Mouse (Mus musculus) small intestine, adult 2 months (tissue): ENCODE data around the gene Plce1. TPM values are rescaled to one million over a fixed set of nuclear protein-coding genes. Genes with fewer than 3 reads are reported as not detected.

Experiments used
- H3K27ac ChIP-seq: fragments of 200-500 bp; 2 replicates; pipeline ENCODE4 v1.5.1; 2012; ENCODE audit warnings: low read depth, low read length, control low read depth, inconsistent platforms; ENCODE audit not compliant: insufficient read depth
- H3K27me3 ChIP-seq: fragments of 200-500 bp; 2 replicates; pipeline ENCODE4 v1.6.1; 2012; ENCODE audit warnings: mild to moderate bottlenecking, moderate library complexity, low read length, inconsistent platforms; ENCODE audit not compliant: control insufficient read depth, insufficient read depth
- H3K36me3 ChIP-seq: fragments of 200-500 bp; 2 replicates; pipeline ENCODE4 v1.6.1; 2012; ENCODE audit warnings: mild to moderate bottlenecking, low read length, control low read depth, inconsistent platforms; ENCODE audit not compliant: control insufficient read depth, insufficient read depth
- H3K4me1 ChIP-seq: fragments of 200-500 bp; 2 replicates; pipeline ENCODE4 v1.6.1; 2012; ENCODE audit warnings: low read length, inconsistent platforms, mixed read lengths; ENCODE audit not compliant: control insufficient read depth, insufficient read depth, insufficient read length
- H3K4me3 ChIP-seq: fragments of 200-500 bp; 2 replicates; pipeline ENCODE4 v1.5.1; 2012; ENCODE audit warnings: low read depth, mild to moderate bottlenecking, control low read depth, inconsistent platforms, low read length, moderate library complexity
- CTCF ChIP-seq: fragments of 200-500 bp; IDR thresholded peaks from 2 replicates; pipeline ENCODE4 v1.5.1; 2012; ENCODE audit warnings: low read depth, mild to moderate bottlenecking, control low read depth, inconsistent platforms, low read length, moderate library complexity, mixed read lengths; ENCODE audit not compliant: insufficient replicate concordance, insufficient read length; ENCODE audit errors: extremely low read depth
- POLR2A ChIP-seq: fragments of 200-500 bp; IDR thresholded peaks from 2 replicates; pipeline ENCODE4 v1.6.1; 2012; ENCODE audit warnings: low read depth, mild to moderate bottlenecking, control low read depth, inconsistent platforms, low read length, moderate library complexity
- WGBS: fragments of 180-500 bp; shearing (Covaris S2); methylation state at CpG from one replicate; pipeline ENCODE4 v1.1.7; 2018; 5-methylcytosine and 5-hydroxymethylcytosine counted together
- polyA plus RNA-seq: library from polyadenylated mRNA; depleted of rRNA; stranded (reverse); fragments of >200 nt; gene quantifications from 2 replicates; pipeline ENCODE4 v1.2.3, GENCODE M21; 2012

Gene Plce1
- polyA plus RNA-seq, 1 experiment = 2.6 TPM

DNA sequence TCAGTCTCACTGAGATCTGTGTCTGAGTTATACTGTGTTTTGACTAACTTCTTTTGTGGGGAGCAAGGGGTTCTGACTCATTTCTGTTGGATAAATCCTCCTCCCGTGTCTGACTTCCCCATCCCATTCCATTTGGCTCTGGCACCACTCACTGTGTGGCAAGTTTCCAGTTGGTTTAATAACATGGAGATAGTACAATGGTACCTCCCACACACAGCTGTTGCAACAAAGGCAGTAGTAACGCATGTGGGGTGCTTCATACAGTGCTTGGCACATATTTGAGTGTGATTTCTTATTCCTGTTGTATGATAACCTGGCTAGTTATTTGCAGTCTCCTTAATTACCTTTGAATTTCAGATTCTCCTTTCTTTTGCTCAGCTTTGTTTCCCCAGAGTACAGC lies 297.9 kb downstream of the Plce1 start:
- H3K4me1 ChIP-seq = no peaks in the 10 kb centered on the region
- H3K36me3 ChIP-seq = peaks cover 13% of the 10 kb centered on the region
- no peak overlapping the region for H3K4me3 ChIP-seq
- H3K27ac ChIP-seq = no peak overlapping the region
- TF ChIP-seq POLR2A (no peak), CTCF (no peak)
- 24% methylated on average over 2 of the region's 2 CpGs for WGBS
- H3K27me3 ChIP-seq = no peaks in the 10 kb centered on the region

- no peak for TF ChIP-seq CTCF
- no peak for TF ChIP-seq POLR2A
- 81% methylated on average over 9 of the region's 9 CpGs for WGBS
Measured at GRCm38 (mm10) chr19:38783542-38783941, 302.6 kb downstream of the Plce1 start.

GRCm38 (mm10) chr19:38787756-38788155 lies 306.8 kb downstream of the Plce1 start:
- Histone ChIP-seq H3K36me3 (peaks cover 23% of the 10 kb centered on the region), H3K4me1 (no peaks in the 10 kb centered on the region), H3K27ac (no peak overlapping the region), H3K4me3 (no peak overlapping the region), H3K27me3 (no peaks in the 10 kb centered on the region)
- 91% methylated on average over 6 of the region's 6 CpGs for WGBS
- TF ChIP-seq CTCF (no peak), POLR2A (no peak)

More at GRCm38 (mm10) chr19:38783542-38783941, 302.6 kb downstream of the Plce1 start:
- Histone ChIP-seq H3K27ac (no peak overlapping the region), H3K4me1 (no peaks in the 10 kb centered on the region), H3K36me3 (peaks cover 11% of the 10 kb centered on the region), H3K4me3 (no peak overlapping the region), H3K27me3 (no peaks in the 10 kb centered on the region)

- WGBS = 93% methylated on average over 7 of the region's 7 CpGs
- TF ChIP-seq POLR2A (no peak), CTCF (no peak)
- peaks cover 56% of the 10 kb centered on the region for H3K36me3 ChIP-seq
Measured at GRCm38 (mm10) chr19:38793563-38794045, 312.7 kb downstream of the Plce1 start.

GRCm38 (mm10) chr19:38796546-38796945 lies 315.6 kb downstream of the Plce1 start:
- Histone ChIP-seq H3K36me3 (peaks cover 58% of the 10 kb centered on the region), H3K4me1 (no peaks in the 10 kb centered on the region), H3K27me3 (no peaks in the 10 kb centered on the region), H3K27ac (no peak overlapping the region), H3K4me3 (no peak overlapping the region)
- TF ChIP-seq POLR2A (no peak), CTCF (no peak)
- 81% methylated on average over 5 of the region's 5 CpGs for WGBS

More at GRCm38 (mm10) chr19:38793563-38794045, 312.7 kb downstream of the Plce1 start:
- H3K4me3 ChIP-seq = no peak overlapping the region
- H3K27ac ChIP-seq = no peak overlapping the region
- no peaks in the 10 kb centered on the region for H3K4me1 ChIP-seq
- no peaks in the 10 kb centered on the region for H3K27me3 ChIP-seq

DNA sequence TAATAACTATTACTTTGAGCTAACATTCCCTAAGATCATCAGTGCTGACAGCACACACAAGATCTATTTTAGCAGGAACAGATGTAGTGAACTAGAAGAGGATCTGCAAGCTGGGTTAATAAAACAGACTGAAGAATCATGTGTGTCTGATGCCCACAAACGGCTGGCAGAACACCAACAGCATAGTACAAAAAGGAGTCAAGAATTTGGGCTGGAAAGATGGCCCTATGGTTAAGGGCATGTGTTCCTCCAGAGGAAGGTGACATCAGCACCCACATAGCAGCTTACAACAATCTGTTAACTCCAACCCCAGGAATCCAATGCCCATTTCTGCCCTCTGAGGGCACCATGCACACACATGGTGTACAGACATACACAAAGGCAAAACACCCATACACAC lies 317.4 kb downstream of the Plce1 start:
- WGBS = 89% methylated on average over 1 of the region's 1 CpGs
- Histone ChIP-seq H3K4me3 (no peak overlapping the region), H3K27ac (no peak overlapping the region), H3K27me3 (no peaks in the 10 kb centered on the region), H3K36me3 (peaks cover 51% of the 10 kb centered on the region), H3K4me1 (no peaks in the 10 kb centered on the region)
- TF ChIP-seq POLR2A = no peak
- TF ChIP-seq CTCF = no peak

DNA sequence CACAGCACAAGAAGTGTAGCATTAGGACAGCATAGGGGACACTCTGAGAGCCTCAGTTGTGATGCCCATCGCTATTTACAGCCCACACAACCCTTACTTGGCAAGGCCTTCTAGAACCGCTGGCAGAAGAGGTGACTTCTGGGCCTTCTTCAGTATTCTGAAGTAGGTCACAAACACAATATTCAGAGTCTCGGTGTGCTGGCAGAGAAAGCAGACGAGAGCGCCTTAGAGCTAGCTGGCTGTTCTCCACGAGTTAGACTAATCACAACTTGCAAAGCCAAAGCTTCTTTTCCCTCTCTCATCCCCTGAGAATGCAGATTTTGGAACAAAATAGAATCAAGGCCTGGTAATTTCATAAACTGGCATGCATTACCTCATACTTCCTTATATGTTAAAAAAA lies 317.9 kb downstream of the Plce1 start:
- H3K4me1 ChIP-seq = no peaks in the 10 kb centered on the region
- 89% methylated on average over 6 of the region's 6 CpGs for WGBS
- TF ChIP-seq POLR2A (no peak), CTCF (no peak)
- no peaks in the 10 kb centered on the region for H3K27me3 ChIP-seq
- no peak overlapping the region for H3K27ac ChIP-seq
- H3K36me3 ChIP-seq = peaks cover 47% of the 10 kb centered on the region
- H3K4me3 ChIP-seq = no peak overlapping the region

DNA sequence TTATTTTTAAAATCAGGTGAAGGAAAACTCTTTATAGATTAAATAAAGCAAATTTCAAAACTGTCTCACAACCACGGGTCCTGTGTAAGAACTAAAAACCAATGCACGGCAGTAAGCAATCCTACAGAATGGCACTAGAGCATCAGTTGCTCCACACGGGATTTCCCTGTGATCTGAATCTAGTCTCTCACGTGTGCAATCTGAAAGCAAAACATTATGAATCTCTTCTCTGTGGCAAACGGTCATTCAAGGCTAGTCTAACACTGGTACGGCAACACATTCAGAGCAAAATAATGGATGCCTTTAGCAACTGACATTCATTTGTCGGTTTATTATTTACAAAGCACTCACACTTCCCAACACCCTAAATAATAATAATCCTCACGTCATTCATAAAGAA lies 337.3 kb downstream of the Plce1 start:
- Histone ChIP-seq H3K27me3 (peaks cover 2% of the 10 kb centered on the region; the same call in 1 of the 2 replicates), H3K4me1 (no peaks in the 10 kb centered on the region; the same call in 1 of the 2 replicates), H3K4me3 (no peak overlapping the region), H3K27ac (no peak overlapping the region), H3K36me3 (peaks cover 16% of the 10 kb centered on the region)
- 11% methylated on average over 8 of the region's 8 CpGs for WGBS
- no peak for TF ChIP-seq CTCF
- no peak for TF ChIP-seq POLR2A
